Mouse (Mus musculus) cerebellum, adult 2 months (tissue): Measurements from ENCODE around the gene Nfkbid.

Experiments used
- CTCF ChIP-seq: fragments of 200-500 bp; IDR thresholded peaks from 2 replicates; pipeline ENCODE4 v1.5.1; 2011; ENCODE audit warnings: low read depth, mild to moderate bottlenecking, control low read depth, low read length, moderate library complexity, borderline replicate concordance; ENCODE audit not compliant: insufficient read depth
- POLR2A ChIP-seq: fragments of 200-500 bp; IDR thresholded peaks from 2 replicates; pipeline ENCODE4 v1.6.1; 2011; ENCODE audit warnings: low read length, control low read depth, borderline replicate concordance; ENCODE audit not compliant: insufficient read depth

DNA sequence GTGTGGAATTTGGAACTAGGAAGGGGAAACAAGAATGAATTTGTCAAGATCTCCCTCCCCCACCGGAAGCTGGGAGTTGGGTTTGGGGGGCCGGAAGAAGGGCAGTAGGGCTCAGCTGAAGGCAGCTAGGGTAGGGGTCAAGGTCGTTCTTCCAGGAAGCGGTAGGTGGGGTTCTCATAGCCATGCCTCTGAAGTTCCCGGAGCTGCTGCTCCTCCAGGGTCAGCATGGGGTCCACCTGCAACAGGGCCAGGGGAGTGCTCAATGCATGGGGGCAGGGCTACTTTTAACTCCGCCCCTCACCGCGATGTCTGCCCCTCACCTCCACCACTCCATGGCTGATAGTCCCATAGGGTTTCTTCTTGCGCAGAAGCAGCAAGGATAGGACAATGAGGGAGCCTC is 13.6 kb downstream of the Nfkbid start:
- TF ChIP-seq POLR2A (no peak), CTCF (no peak)
